Mouse (Mus musculus) cerebellum, adult 9-11 months (tissue): ENCODE measurements around the gene Chn2.

Experiments used
- DNase-seq: peaks from one replicate; pipeline ENCODE4 v3.0.0; 2022

Gene Chn2

GRCm38 (mm10) chr6:54039357-54039804, at the start of gene Chn2:
Chn2 (plus strand) TSS chr6:54039554.
- DNase-seq: peak; percentile 89

GRCm38 (mm10) chr6:53992386-53992785, 47.0 kb upstream of the Chn2 start:
- DNase-seq: no peak

- no peak for DNase-seq
Measured at GRCm38 (mm10) chr6:53995519-53995918, 43.8 kb upstream of the Chn2 start.

GRCm38 (mm10) chr6:53996226-53996955, 43.0 kb upstream of the Chn2 start:
- DNase-seq: no peak

- no peak for DNase-seq
Measured at GRCm38 (mm10) chr6:54005302-54005701, 34.1 kb upstream of the Chn2 start.

GRCm38 (mm10) chr6:54008448-54009120, 30.8 kb upstream of the Chn2 start:
- peak; percentile 22 for DNase-seq

- no peak for DNase-seq
Measured at GRCm38 (mm10) chr6:54009293-54009692, 30.1 kb upstream of the Chn2 start.

- no peak for DNase-seq
Measured at GRCm38 (mm10) chr6:54010362-54010761, 29.0 kb upstream of the Chn2 start.

- DNase-seq: no peak
Measured at GRCm38 (mm10) chr6:54012163-54012562, 27.2 kb upstream of the Chn2 start.

- DNase-seq: no peak
Measured at GRCm38 (mm10) chr6:54018038-54018437, 21.3 kb upstream of the Chn2 start.

- no peak for DNase-seq
Measured at GRCm38 (mm10) chr6:54018861-54019260, 20.5 kb upstream of the Chn2 start.

GRCm38 (mm10) chr6:54021123-54021789, 18.1 kb upstream of the Chn2 start:
- no peak for DNase-seq

GRCm38 (mm10) chr6:54023846-54024245, 15.5 kb upstream of the Chn2 start:
- no peak for DNase-seq

- no peak for DNase-seq
Measured at GRCm38 (mm10) chr6:54028706-54029105, 10.6 kb upstream of the Chn2 start.

- DNase-seq: no peak
Measured at GRCm38 (mm10) chr6:54030351-54030750, 9.0 kb upstream of the Chn2 start.

- no peak for DNase-seq
Measured at GRCm38 (mm10) chr6:54030776-54031175, 8.6 kb upstream of the Chn2 start.

- DNase-seq: peak; percentile 39
Measured at GRCm38 (mm10) chr6:54034471-54034870, 4.9 kb upstream of the Chn2 start.

- no peak for DNase-seq
Measured at GRCm38 (mm10) chr6:54035548-54035947, 3.8 kb upstream of the Chn2 start.

GRCm38 (mm10) chr6:54038866-54039265, 488 bp upstream of the Chn2 start:
- no peak for DNase-seq

- DNase-seq: peak; percentile 81
Measured at GRCm38 (mm10) chr6:54039805-54040447, 572 bp downstream of the Chn2 start.

- no peak for DNase-seq
Measured at GRCm38 (mm10) chr6:54040448-54040844, 1.1 kb downstream of the Chn2 start.

GRCm38 (mm10) chr6:54041386-54042043, 2.2 kb downstream of the Chn2 start:
- peak; percentile 68 for DNase-seq

- DNase-seq: peak; percentile 82
Measured at GRCm38 (mm10) chr6:54042142-54042541, 2.8 kb downstream of the Chn2 start.
